Mouse (Mus musculus) liver, postnatal 0 days (tissue): ENCODE results near the gene Wfdc2.
"Not testable (repeated sequence)": the region's sequence is repeated elsewhere in the genome, so short reads cannot be mapped to it uniquely, and the experiment has no call there.

ENCODE experiments used
- CTCF ChIP-seq: sonication (generic); IDR thresholded peaks from 2 replicates; pipeline ENCODE4 v1.5.1; 2016; ENCODE audit warnings: antibody characterized with exemption, low read depth
- EP300 ChIP-seq: IDR thresholded peaks from 2 replicates; pipeline ENCODE4 v1.6.1; 2016; ENCODE audit warnings: antibody characterized with exemption, low read depth, mild to moderate bottlenecking

- not testable (repeated sequence) for TF ChIP-seq CTCF, EP300
Observed at GRCm38 (mm10) chr2:164585025-164585725, 23.0 kb downstream of the Wfdc2 start, which contains the start of gene Wfdc6a.
